ENCODE assay signal across 10 mouse cellular contexts in genomic region chr2:68406571-68407074, GRCm38 (mm10).
DNase-seq lines count a peak whose midpoint lies in the region; ATAC-seq and TF ChIP-seq lines count a peak whose summit lies in the region.
"Had no signal": no experiment of that assay in that cellular context is flagged by ENCODE, and none has a peak within 500 bp of the region (broad histone marks: within the 10 kb centered on the region; RNA-seq: fewer than 3 reads in every experiment).

No protein-coding gene starts in this region.

- TF ChIP-seq CTCF in midbrain, postnatal 0 days (IDR thresholded peaks at IDR 0.05): no peak

- no peaks in the 10 kb centered on the region for H3K9me3 ChIP-seq in heart, embryonic 13.5 days
- no peaks in the 10 kb centered on the region for H3K9me3 ChIP-seq in midbrain, embryonic 10.5 days (replicated peaks)
- no peaks in the 10 kb centered on the region for H3K9me3 ChIP-seq in midbrain, postnatal 0 days (ENCODE audit: low read length)
- no peaks in the 10 kb centered on the region for H3K9me3 ChIP-seq in intestine, embryonic 15.5 days
- H3K9me3 ChIP-seq in neural tube, embryonic 13.5 days: no peaks in the 10 kb centered on the region

- DNase-seq in heart, adult 8-10 months (ENCODE audit: low spot score): no peak
- peak; percentile 49 for DNase-seq in midbrain, embryonic 10.5 days (ENCODE audit: low spot score)
- DNase-seq in midbrain, postnatal 0 days (ENCODE audit: low spot score): no peak
- DNase-seq in layer of hippocampus, adult 11-12 months (ENCODE audit: low spot score): no peak
- DNase-seq: liver; thymus, postnatal 25 days had no signal

- H3K27ac ChIP-seq in heart, embryonic 13.5 days (replicated peaks): peak overlapping the region; percentile 84
- H3K27ac ChIP-seq in midbrain, embryonic 10.5 days (replicated peaks): peak overlapping the region; percentile 78
- H3K27ac ChIP-seq in midbrain, postnatal 0 days (ENCODE audit: low read depth, low read length): no peak overlapping the region
- H3K27ac ChIP-seq in intestine, embryonic 15.5 days: 0 out of 2 replicates have a peak overlapping the region, but pooled peaks have one; percentile 22
- no peak overlapping the region for H3K27ac ChIP-seq in neural tube, embryonic 13.5 days (replicated peaks)

- H3K4me1 ChIP-seq in heart, embryonic 13.5 days: peaks cover 80% of the 10 kb centered on the region
- peaks cover 83% of the 10 kb centered on the region for H3K4me1 ChIP-seq in midbrain, embryonic 10.5 days
- H3K4me1 ChIP-seq in midbrain, postnatal 0 days (ENCODE audit: insufficient read depth, low read length): peaks cover 10% of the 10 kb centered on the region; the same call in 1 of the 2 replicates
- peaks cover 37% of the 10 kb centered on the region for H3K4me1 ChIP-seq in intestine, embryonic 15.5 days (replicated peaks)
- peaks cover 83% of the 10 kb centered on the region for H3K4me1 ChIP-seq in neural tube, embryonic 13.5 days (replicated peaks)

- H3K27me3 ChIP-seq in heart, embryonic 13.5 days (replicated peaks): no peaks in the 10 kb centered on the region
- no peaks in the 10 kb centered on the region for H3K27me3 ChIP-seq in midbrain, embryonic 10.5 days (ENCODE audit: low read depth, poor library complexity, severe bottlenecking)
- no peaks in the 10 kb centered on the region for H3K27me3 ChIP-seq in midbrain, postnatal 0 days (ENCODE audit: insufficient read depth, low read length)
- no peaks in the 10 kb centered on the region for H3K27me3 ChIP-seq in intestine, embryonic 15.5 days (replicated peaks)
- no peaks in the 10 kb centered on the region for H3K27me3 ChIP-seq in neural tube, embryonic 13.5 days

- 35% methylated on average over 12 of the region's 12 CpGs for WGBS in heart, embryonic 13.5 days
- 26% methylated on average over 12 of the region's 12 CpGs for WGBS in midbrain, embryonic 10.5 days
- WGBS in midbrain, postnatal 0 days: 20% methylated on average over 12 of the region's 12 CpGs
- WGBS in intestine, embryonic 15.5 days: 36% methylated on average over 12 of the region's 12 CpGs
- 11% methylated on average over 12 of the region's 12 CpGs for WGBS in neural tube, embryonic 13.5 days

- H3K4me2 ChIP-seq in heart, embryonic 13.5 days: peak overlapping the region; percentile 43
- H3K4me2 ChIP-seq in midbrain, postnatal 0 days (ENCODE audit: low read depth, low read length, poor library complexity, severe bottlenecking): no peak overlapping the region
- no peak overlapping the region for H3K4me2 ChIP-seq in intestine, embryonic 15.5 days (replicated peaks)
- H3K4me2 ChIP-seq in neural tube, embryonic 13.5 days: 0 out of 2 replicates have a peak overlapping the region, but pooled peaks have one; percentile 9

- H3K36me3 ChIP-seq in heart, embryonic 13.5 days: peaks cover 6% of the 10 kb centered on the region; the same call in 1 of the 2 replicates
- 0 out of 2 replicates have a peak, but pooled peaks cover 4% of the 10 kb centered on the region for H3K36me3 ChIP-seq in midbrain, embryonic 10.5 days
- H3K36me3 ChIP-seq in midbrain, postnatal 0 days (ENCODE audit: insufficient read depth, low read length): no peaks in the 10 kb centered on the region
- H3K36me3 ChIP-seq in intestine, embryonic 15.5 days: no peaks in the 10 kb centered on the region
- H3K36me3 ChIP-seq in neural tube, embryonic 13.5 days: no peaks in the 10 kb centered on the region

- no peak overlapping the region for H3K4me3 ChIP-seq in heart, embryonic 13.5 days
- H3K4me3 ChIP-seq in midbrain, embryonic 10.5 days: no peak overlapping the region
- H3K4me3 ChIP-seq in midbrain, postnatal 0 days (ENCODE audit: low read depth, low read length): no peak overlapping the region
- no peak overlapping the region for H3K4me3 ChIP-seq in intestine, embryonic 15.5 days (replicated peaks)
- no peak overlapping the region for H3K4me3 ChIP-seq in neural tube, embryonic 13.5 days

- ATAC-seq in heart, embryonic 13.5 days (ENCODE audit: extremely low read depth, insufficient number of reproducible peaks, low FRiP score, low TSS enrichment): no peak
- ATAC-seq in midbrain, postnatal 0 days (ENCODE audit: low FRiP score): no peak
- ATAC-seq in intestine, embryonic 15.5 days: no peak
- ATAC-seq in neural tube, embryonic 13.5 days (ENCODE audit: low read depth): no peak
- ATAC-seq in megakaryocyte, adult 5-6 weeks (ENCODE audit: poor library complexity, severe bottlenecking): no peak

- H3K9ac ChIP-seq in heart, embryonic 13.5 days: 0 out of 2 replicates have a peak overlapping the region, but pooled peaks have one; percentile 50
- no peak overlapping the region for H3K9ac ChIP-seq in midbrain, postnatal 0 days (replicated peaks; ENCODE audit: low read length, poor library complexity, severe bottlenecking)
- no peak overlapping the region for H3K9ac ChIP-seq in intestine, embryonic 15.5 days
- no peak overlapping the region for H3K9ac ChIP-seq in neural tube, embryonic 13.5 days

Comparison
In these comparisons a context has a peak if more than half of its experiments do, and no peak if none do; other contexts are left out.
1. H3K27ac ChIP-seq: peak in heart, embryonic 13.5 days (single experiment), midbrain, embryonic 10.5 days (single experiment) and intestine, embryonic 15.5 days (single experiment); none in midbrain, postnatal 0 days (single experiment) and neural tube, embryonic 13.5 days (single experiment).
2. H3K4me2 ChIP-seq: peak in heart, embryonic 13.5 days (single experiment) and neural tube, embryonic 13.5 days (single experiment); none in midbrain, postnatal 0 days (single experiment) and intestine, embryonic 15.5 days (single experiment).